Mouse (Mus musculus) hindbrain, postnatal 0 days (tissue): ENCODE measurements around the gene Hs3st4. TPM values are rescaled to one million over a fixed set of nuclear protein-coding genes. Genes with fewer than 3 reads are reported as not detected.
A peak's percentile ranks its signal among the peaks of the same experiment; 100 is the strongest.

Experiments used
- ATAC-seq: fragments of 200-750 bp; cut with Nextera tagmentation; 2 replicates; pipeline ENCODE4 v1.8.0; 2017; ENCODE audit warnings: mild to moderate bottlenecking, moderate TSS enrichment, moderate library complexity
- DNase-seq: peaks from one replicate; pipeline ENCODE4 v3.0.0-alpha.2; 2015; ENCODE audit warnings: low spot score
- H3K27ac ChIP-seq: fragments of 300-500 bp; sonication (generic); 2 replicates; pipeline ENCODE4 v1.5.1; 2014; ENCODE audit warnings: mild to moderate bottlenecking
- H3K27me3 ChIP-seq: fragments of 300-500 bp; sonication (generic); 2 replicates; pipeline ENCODE4 v1.6.1; 2014; ENCODE audit warnings: low read length, mixed read lengths; ENCODE audit not compliant: insufficient read depth
- H3K36me3 ChIP-seq: fragments of 300-500 bp; sonication (generic); 2 replicates; pipeline ENCODE4 v1.6.1; 2014; ENCODE audit warnings: low read length, mixed read lengths; ENCODE audit not compliant: insufficient read depth
- H3K4me1 ChIP-seq: fragments of 300-500 bp; sonication (generic); 2 replicates; pipeline ENCODE4 v1.6.1; 2014; ENCODE audit warnings: antibody characterized with exemption, low read length, mixed read lengths; ENCODE audit not compliant: insufficient read depth
- H3K4me2 ChIP-seq: fragments of 300-500 bp; sonication (generic); 2 replicates; pipeline ENCODE4 v1.6.1; 2014; ENCODE audit warnings: low read depth, mild to moderate bottlenecking, low read length, moderate library complexity, mixed read lengths
- H3K4me3 ChIP-seq: fragments of 300-500 bp; sonication (generic); 2 replicates; pipeline ENCODE4 v1.5.1; 2014; ENCODE audit warnings: low read length
- H3K9ac ChIP-seq: fragments of 300-500 bp; sonication (generic); replicated peaks from 2 replicates; pipeline ENCODE4 v1.6.1; 2014; ENCODE audit warnings: mild to moderate bottlenecking, low read length, moderate library complexity, mixed read lengths
- H3K9me3 ChIP-seq: fragments of 300-500 bp; sonication (generic); 2 replicates; pipeline ENCODE4 v1.6.1; 2016; ENCODE audit warnings: low read length, mixed read lengths
- CTCF ChIP-seq: IDR thresholded peaks from 2 replicates; pipeline ENCODE4 v1.5.1; 2016; ENCODE audit warnings: antibody characterized with exemption, control low read depth, low read depth
- WGBS: fragments of 180-500 bp; shearing (Covaris S2); extraction: QIAGEN DNeasy Blood & Tissue Kit; methylation state at CpG from one replicate; pipeline ENCODE4 v1.1.7; 2014; 5-methylcytosine and 5-hydroxymethylcytosine counted together
- polyA plus RNA-seq: library from polyadenylated mRNA; unstranded; fragments of >200 nt; fragmentation: Nextera tagmentation; extraction: Ambion mirVana; gene quantifications from 2 replicates; pipeline ENCODE4 v1.2.1, GENCODE M21; 2015
- total RNA-seq: library from RNA; depleted of rRNA; stranded (reverse); fragments of >200 nt; gene quantifications from 2 replicates; pipeline ENCODE4 v1.2.3, GENCODE M21; 2014

Gene Hs3st4
- total and polyA plus RNA-seq, 2 experiments from 2014 or later, result 16.0 to 20.7 TPM

DNA sequence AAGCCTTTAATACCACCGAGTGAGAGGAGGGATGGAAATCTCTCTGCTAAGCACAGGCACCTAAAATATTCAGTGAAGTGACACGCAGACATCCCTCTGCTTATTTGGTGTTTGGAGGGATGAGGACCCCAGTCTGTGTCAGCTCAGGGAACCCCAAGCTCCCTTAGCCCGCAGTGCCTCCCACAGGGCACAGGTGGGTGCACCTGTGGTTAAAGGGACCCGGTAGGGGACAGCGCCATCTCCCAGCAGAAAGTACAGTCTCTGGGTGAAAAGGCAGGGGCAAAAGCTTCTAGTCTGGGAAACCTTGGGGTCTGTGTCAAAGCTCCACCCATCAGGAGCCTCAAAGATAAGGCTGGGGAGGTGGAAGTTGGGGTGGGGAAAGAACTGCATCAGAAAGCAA is 659 bp upstream of the Hs3st4 start:
- ATAC-seq (0 out of 2 replicates have a peak, but pooled peaks have one; percentile 35), DNase-seq (peak; percentile 20)
- H3K27ac ChIP-seq, result no peak overlapping the region
- no peaks in the 10 kb centered on the region for H3K36me3 ChIP-seq
- peaks cover 29% of the 10 kb centered on the region for H3K27me3 ChIP-seq
- TF ChIP-seq CTCF, result peak; percentile 40
- no peaks in the 10 kb centered on the region for H3K9me3 ChIP-seq
- peak overlapping the region; percentile 54 for H3K9ac ChIP-seq
- peak overlapping the region; percentile 71 for H3K4me3 ChIP-seq
- 1% methylated on average over 5 of the region's 5 CpGs for WGBS
- peak overlapping the region; percentile 87 for H3K4me2 ChIP-seq
- H3K4me1 ChIP-seq, result no peaks in the 10 kb centered on the region; the same call in 1 of the 2 replicates

- Histone ChIP-seq H3K36me3 (no peaks in the 10 kb centered on the region), H3K4me1 (no peaks in the 10 kb centered on the region; the same call in 1 of the 2 replicates), H3K27me3 (peaks cover 29% of the 10 kb centered on the region), H3K9ac (peak overlapping the region; percentile 54), H3K9me3 (no peaks in the 10 kb centered on the region), H3K4me3 (peak overlapping the region; percentile 71), H3K4me2 (peak overlapping the region; percentile 87), H3K27ac (no peak overlapping the region)
- peak; percentile 10 for DNase-seq
- under 1% methylated on average over 81 of the region's 97 CpGs for WGBS
- no peak for TF ChIP-seq CTCF
- ATAC-seq, result 0 out of 2 replicates have a peak, but pooled peaks have one; percentile 32
Observed at GRCm38 (mm10) chr7:123983177-123984046, 743 bp downstream of the Hs3st4 start.

DNA sequence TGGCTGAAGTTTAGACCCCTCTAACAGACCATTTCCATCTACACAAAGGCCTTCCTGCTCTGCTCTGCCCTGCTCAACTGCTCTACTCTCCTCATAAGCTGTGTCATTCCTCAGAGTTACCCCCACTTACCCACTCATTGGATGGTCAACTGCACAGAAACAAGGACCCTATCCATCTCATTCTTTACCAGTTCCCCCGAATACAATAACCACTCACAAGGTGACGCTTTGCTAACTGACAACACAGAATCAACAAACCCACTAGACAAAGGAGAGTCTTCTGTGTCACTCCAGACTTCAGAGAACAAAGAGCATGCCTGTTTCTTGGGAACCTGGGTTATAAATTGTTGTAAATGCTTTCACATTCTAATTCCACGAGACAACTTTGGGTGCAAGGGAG is 9.5 kb downstream of the Hs3st4 start:
- no peak for TF ChIP-seq CTCF
- H3K27me3 ChIP-seq, result no peaks in the 10 kb centered on the region
- 48% methylated on average over 3 of the region's 3 CpGs for WGBS
- no peak overlapping the region for H3K27ac ChIP-seq
- no peak overlapping the region for H3K9ac ChIP-seq
- no peaks in the 10 kb centered on the region for H3K9me3 ChIP-seq
- no peak overlapping the region for H3K4me3 ChIP-seq
- no peaks in the 10 kb centered on the region for H3K36me3 ChIP-seq
- no peak for DNase-seq
- no peaks in the 10 kb centered on the region for H3K4me1 ChIP-seq
- no peak for ATAC-seq
- H3K4me2 ChIP-seq, result no peak overlapping the region

DNA sequence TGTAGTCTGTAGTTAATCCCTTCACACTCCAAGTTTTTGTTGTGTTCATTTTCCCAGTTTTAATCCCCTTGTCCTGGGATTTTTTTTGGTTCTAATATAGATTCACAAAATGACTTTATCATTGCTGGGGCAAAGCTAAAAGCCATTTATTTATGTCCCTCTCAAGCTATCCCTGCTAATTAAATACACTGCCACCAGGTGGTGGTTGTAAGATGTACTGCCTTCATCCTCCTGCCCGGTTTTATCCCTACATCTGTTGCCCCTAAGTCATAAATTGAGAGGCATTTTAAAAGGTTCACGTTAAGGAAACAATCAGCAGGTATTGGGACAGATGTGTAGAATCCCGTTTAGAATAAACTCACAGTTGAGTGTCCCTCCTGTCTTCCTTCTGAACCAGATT is 14.6 kb downstream of the Hs3st4 start:
- no peaks in the 10 kb centered on the region for H3K4me1 ChIP-seq
- no peak for ATAC-seq
- no peak overlapping the region for H3K4me3 ChIP-seq
- H3K9ac ChIP-seq, result no peak overlapping the region
- 45% methylated on average over 3 of the region's 3 CpGs for WGBS
- DNase-seq, result no peak
- H3K27me3 ChIP-seq, result no peaks in the 10 kb centered on the region
- no peak overlapping the region for H3K27ac ChIP-seq
- no peaks in the 10 kb centered on the region for H3K9me3 ChIP-seq
- TF ChIP-seq CTCF, result peak; percentile 44
- H3K36me3 ChIP-seq, result no peaks in the 10 kb centered on the region
- no peak overlapping the region for H3K4me2 ChIP-seq

- Histone ChIP-seq H3K27ac (no peak overlapping the region), H3K4me1 (no peaks in the 10 kb centered on the region), H3K9ac (no peak overlapping the region), H3K27me3 (no peaks in the 10 kb centered on the region), H3K9me3 (no peaks in the 10 kb centered on the region), H3K36me3 (no peaks in the 10 kb centered on the region), H3K4me2 (no peak overlapping the region), H3K4me3 (no peak overlapping the region)
- ATAC-seq, result no peak
- DNase-seq, result no peak
- TF ChIP-seq CTCF, result no peak
- 65% methylated on average over 7 of the region's 7 CpGs for WGBS
Observed at GRCm38 (mm10) chr7:123998601-123999000, 15.9 kb downstream of the Hs3st4 start.

DNA sequence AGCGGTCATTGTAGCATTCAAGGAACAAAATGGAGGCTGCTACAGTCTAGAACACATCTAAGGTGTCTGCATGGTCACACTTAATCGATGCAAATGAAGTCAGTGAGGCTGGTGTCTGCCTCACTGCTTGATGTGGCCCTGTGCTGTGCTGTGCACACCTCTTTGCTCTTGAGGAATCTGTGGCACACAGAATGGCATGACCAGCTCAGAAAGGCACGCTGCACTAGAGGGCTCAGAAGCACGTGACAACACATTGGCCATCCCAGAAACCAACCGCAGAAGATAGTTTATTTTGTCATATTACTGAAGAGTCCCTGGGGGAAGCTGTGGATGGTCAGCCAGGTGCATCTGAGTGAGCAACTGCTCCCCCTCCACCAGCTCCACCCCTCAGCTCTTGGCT is 44.2 kb downstream of the Hs3st4 start:
- H3K4me1 ChIP-seq, result no peaks in the 10 kb centered on the region
- no peak for TF ChIP-seq CTCF
- WGBS, result 87% methylated on average over 5 of the region's 5 CpGs
- no peaks in the 10 kb centered on the region for H3K9me3 ChIP-seq
- no peaks in the 10 kb centered on the region for H3K36me3 ChIP-seq
- DNase-seq (no peak), ATAC-seq (no peak)
- no peak overlapping the region for H3K4me2 ChIP-seq
- H3K9ac ChIP-seq, result no peak overlapping the region
- H3K27me3 ChIP-seq, result no peaks in the 10 kb centered on the region
- no peak overlapping the region for H3K4me3 ChIP-seq
- no peak overlapping the region for H3K27ac ChIP-seq

- no peak for DNase-seq
Observed at GRCm38 (mm10) chr7:124032236-124032635, 49.6 kb downstream of the Hs3st4 start.

More at GRCm38 (mm10) chr7:124032236-124032635, 49.6 kb downstream of the Hs3st4 start:
- 39% methylated on average over 2 of the region's 2 CpGs for WGBS
- Histone ChIP-seq H3K27me3 (no peaks in the 10 kb centered on the region), H3K27ac (no peak overlapping the region), H3K9ac (no peak overlapping the region), H3K4me1 (0 out of 2 replicates have a peak, but pooled peaks cover 2% of the 10 kb centered on the region), H3K4me2 (no peak overlapping the region), H3K4me3 (no peak overlapping the region), H3K36me3 (no peaks in the 10 kb centered on the region), H3K9me3 (no peaks in the 10 kb centered on the region)
- no peak for TF ChIP-seq CTCF
- ATAC-seq, result no peak
